Mouse (Mus musculus) c-Kit-positive CD71-negative TER-119-negative erythroid progenitor cells, embryonic 14.5 days (primary cell): ENCODE measurements around the gene Ccdc130.

Experiments used
- DNase-seq: peaks from one replicate; pipeline ENCODE4 v3.0.0-alpha.2; 2013; ENCODE audit warnings: low read depth

Gene Ccdc130

GRCm38 (mm10) chr8:84269950-84270773 lies at the start of gene Ccdc130:
Gene Ccdc130, minus strand, starts transcription at chr8:84270380.
- peak; percentile 100 for DNase-seq

GRCm38 (mm10) chr8:84308376-84308775 lies 38.2 kb upstream of the Ccdc130 start:
- no peak for DNase-seq

GRCm38 (mm10) chr8:84303951-84304350 lies 33.8 kb upstream of the Ccdc130 start:
- DNase-seq: no peak

GRCm38 (mm10) chr8:84297029-84297785 lies 27.0 kb upstream of the Ccdc130 start:
- no peak for DNase-seq

- DNase-seq: peak; percentile 66
Observed at GRCm38 (mm10) chr8:84291688-84292087, 21.5 kb upstream of the Ccdc130 start.

- no peak for DNase-seq
Observed at GRCm38 (mm10) chr8:84291086-84291485, 20.9 kb upstream of the Ccdc130 start.

GRCm38 (mm10) chr8:84288892-84289291 lies 18.7 kb upstream of the Ccdc130 start:
- DNase-seq: peak; percentile 28

GRCm38 (mm10) chr8:84285665-84286064 lies 15.5 kb upstream of the Ccdc130 start:
- DNase-seq: peak; percentile 52

GRCm38 (mm10) chr8:84284608-84285063 lies 14.5 kb upstream of the Ccdc130 start:
- DNase-seq: no peak

GRCm38 (mm10) chr8:84280777-84281176 lies 10.6 kb upstream of the Ccdc130 start:
- DNase-seq: no peak

- no peak for DNase-seq
Observed at GRCm38 (mm10) chr8:84276447-84276846, 6.3 kb upstream of the Ccdc130 start.

- DNase-seq: no peak
Observed at GRCm38 (mm10) chr8:84273968-84274367, 3.8 kb upstream of the Ccdc130 start.

GRCm38 (mm10) chr8:84272302-84272701 lies 2.1 kb upstream of the Ccdc130 start:
- DNase-seq: no peak

- no peak for DNase-seq
Observed at GRCm38 (mm10) chr8:84261098-84261497, 9.1 kb downstream of the Ccdc130 start.

- peak; percentile 78 for DNase-seq
Observed at GRCm38 (mm10) chr8:84256822-84257610, 13.2 kb downstream of the Ccdc130 start, which contains the start of gene Mri1. Gene Mri1, minus strand, starts transcription at chr8:84257326.

GRCm38 (mm10) chr8:84256458-84256821 lies 13.7 kb downstream of the Ccdc130 start:
- DNase-seq: no peak

- DNase-seq: no peak
Observed at GRCm38 (mm10) chr8:84255858-84256257, 14.3 kb downstream of the Ccdc130 start.

- peak; percentile 98 for DNase-seq
Observed at GRCm38 (mm10) chr8:84249257-84250170, 20.7 kb downstream of the Ccdc130 start, which contains the start of gene D8Ertd738e. Gene D8Ertd738e, minus strand, starts transcription at chr8:84249719.

- no peak for DNase-seq
Observed at GRCm38 (mm10) chr8:84241821-84242220, 28.4 kb downstream of the Ccdc130 start.

- no peak for DNase-seq
Observed at GRCm38 (mm10) chr8:84241167-84241566, 29.0 kb downstream of the Ccdc130 start.
